7 mouse cellular contexts compared by ENCODE assay signal in the genomic region with DNA sequence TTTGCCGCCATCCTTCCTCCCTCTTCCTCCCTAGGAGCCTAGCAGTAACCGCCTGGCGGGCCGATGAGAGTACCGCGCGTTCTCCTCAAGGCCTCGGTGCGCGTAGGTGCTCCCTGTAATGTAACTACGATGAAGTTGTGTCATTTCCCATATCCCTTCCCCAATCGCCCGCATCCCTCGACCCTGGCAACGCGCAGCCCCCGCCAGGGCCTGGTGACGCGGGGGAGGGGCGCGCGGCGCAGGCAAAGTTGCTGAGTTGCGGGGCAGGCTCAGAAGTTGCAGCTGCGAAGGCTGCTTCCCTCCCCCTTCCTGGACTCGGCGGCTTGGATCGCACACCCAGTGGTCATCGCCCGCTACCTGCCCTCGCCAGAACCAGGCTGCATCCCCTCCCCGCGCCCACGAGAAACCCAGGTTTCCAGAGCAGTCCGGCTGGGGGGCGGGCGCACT. TPM values are rescaled to one million over a fixed set of nuclear protein-coding genes. Genes with fewer than 3 reads are reported as not detected.
DNase-seq lines count a peak whose midpoint lies in the region; ATAC-seq and TF ChIP-seq lines count a peak whose summit lies in the region.

A gene (plus strand): TSS at position 254 of the 447 bp plus-strand sequence.

- no peaks in the 10 kb centered on the region; the same call in 1 of the 2 replicates for H3K27me3 ChIP-seq in limb, embryonic 14.5 days (ENCODE audit: control insufficient read depth, insufficient read depth, low read length)
- peaks cover 29% of the 10 kb centered on the region; the same call in 1 of the 2 replicates for H3K27me3 ChIP-seq in midbrain, embryonic 14.5 days (ENCODE audit: control insufficient read depth, insufficient read depth, low read length)
- H3K27me3 ChIP-seq in stomach, embryonic 14.5 days (ENCODE audit: control insufficient read depth, insufficient read depth, low read length) = 0 out of 2 replicates have a peak, but pooled peaks cover 4% of the 10 kb centered on the region

- TF ChIP-seq POLR2A in embryonic fibroblast, embryonic 13.5 days (IDR thresholded peaks at IDR 0.05; ENCODE audit: low read depth, low read length) = peak; percentile 46
- TF ChIP-seq POLR2A in limb, embryonic 14.5 days (IDR thresholded peaks at IDR 0.05; ENCODE audit: borderline replicate concordance, extremely low read depth, insufficient read depth, insufficient read length) = no peak

- no peak for TF ChIP-seq CTCF in embryonic fibroblast, embryonic 13.5 days (IDR thresholded peaks at IDR 0.05; ENCODE audit: borderline replicate concordance, insufficient read depth, low read length)

- peak; percentile 66 for ATAC-seq in limb, embryonic 14.5 days (ENCODE audit: low FRiP score, low read depth)
- peak; percentile 51; the same call in 1 of the 2 replicates for ATAC-seq in midbrain, embryonic 14.5 days (ENCODE audit: low FRiP score, low TSS enrichment)
- peak; percentile 64 for ATAC-seq in stomach, embryonic 14.5 days (ENCODE audit: insufficient number of reproducible peaks, insufficient read depth, low FRiP score, low read depth)

- H3K36me3 ChIP-seq in limb, embryonic 14.5 days (ENCODE audit: control insufficient read depth, insufficient read depth, low read length) = no peaks in the 10 kb centered on the region
- H3K36me3 ChIP-seq in midbrain, embryonic 14.5 days (ENCODE audit: control insufficient read depth, insufficient read depth, low read length) = no peaks in the 10 kb centered on the region
- H3K36me3 ChIP-seq in stomach, embryonic 14.5 days (ENCODE audit: control insufficient read depth, insufficient read depth, low read length) = no peaks in the 10 kb centered on the region

- peak within 1 kb of the TSS; percentile 100 for H3K4me2 ChIP-seq in limb, embryonic 14.5 days (replicated peaks; ENCODE audit: low read depth, low read length, severe bottlenecking)
- peak within 1 kb of the TSS; percentile 100 for H3K4me2 ChIP-seq in midbrain, embryonic 14.5 days (ENCODE audit: low read length)
- peak within 1 kb of the TSS; percentile 100 for H3K4me2 ChIP-seq in stomach, embryonic 14.5 days (replicated peaks; ENCODE audit: low read depth, low read length)

- under 1% methylated on average over 31 of the region's 37 CpGs for WGBS in limb, embryonic 14.5 days
- under 1% methylated on average over 35 of the region's 37 CpGs for WGBS in midbrain, embryonic 14.5 days
- WGBS in stomach, embryonic 14.5 days = under 1% methylated on average over 37 of the region's 37 CpGs

- H3K4me1 ChIP-seq in embryonic fibroblast, embryonic 13.5 days (ENCODE audit: control insufficient read depth, insufficient read depth, low read length) = peaks cover 12% of the 10 kb centered on the region
- peaks cover 9% of the 10 kb centered on the region; the same call in 1 of the 2 replicates for H3K4me1 ChIP-seq in limb, embryonic 14.5 days (ENCODE audit: control insufficient read depth, insufficient read depth, low read length)
- peaks cover 15% of the 10 kb centered on the region; the same call in 1 of the 2 replicates for H3K4me1 ChIP-seq in midbrain, embryonic 14.5 days (ENCODE audit: control insufficient read depth, insufficient read depth, low read length)
- peaks cover 12% of the 10 kb centered on the region for H3K4me1 ChIP-seq in stomach, embryonic 14.5 days (ENCODE audit: control insufficient read depth, insufficient read depth, low read length)

- peak within 1 kb of the TSS; percentile 72 for H3K9ac ChIP-seq in limb, embryonic 14.5 days (ENCODE audit: low read depth, low read length, severe bottlenecking)
- peak within 1 kb of the TSS; percentile 48 for H3K9ac ChIP-seq in midbrain, embryonic 14.5 days (replicated peaks; ENCODE audit: low read length)
- peak within 1 kb of the TSS; percentile 55 for H3K9ac ChIP-seq in stomach, embryonic 14.5 days (replicated peaks; ENCODE audit: low read depth, low read length)

- H3K27ac ChIP-seq in embryonic fibroblast, embryonic 13.5 days (ENCODE audit: insufficient read depth, low read length) = peak within 1 kb of the TSS; percentile 53
- H3K27ac ChIP-seq in limb, embryonic 14.5 days (replicated peaks; ENCODE audit: low read depth, low read length) = peak within 1 kb of the TSS; percentile 33; the same call in 1 of the 2 replicates
- no peak within 1 kb of the TSS for H3K27ac ChIP-seq in midbrain, embryonic 14.5 days (replicated peaks; ENCODE audit: low read depth, low read length)
- peak within 1 kb of the TSS; percentile 15; the same call in 1 of the 2 replicates for H3K27ac ChIP-seq in stomach, embryonic 14.5 days (ENCODE audit: low read length)

- peak within 1 kb of the TSS; percentile 43 for H3K4me3 ChIP-seq in embryonic fibroblast, embryonic 13.5 days (ENCODE audit: insufficient read depth, low read length)
- H3K4me3 ChIP-seq in limb, embryonic 14.5 days (replicated peaks; ENCODE audit: low read length) = peak within 1 kb of the TSS; percentile 63
- peak within 1 kb of the TSS; percentile 55 for H3K4me3 ChIP-seq in midbrain, embryonic 14.5 days (replicated peaks; ENCODE audit: low read depth, low read length)
- peak within 1 kb of the TSS; percentile 60 for H3K4me3 ChIP-seq in stomach, embryonic 14.5 days (ENCODE audit: low read depth, low read length)

- peak; percentile 47 for DNase-seq in adrenal gland, postnatal 25 days
- DNase-seq in heart, adult 8-10 months (ENCODE audit: low spot score) = peak; percentile 33
- DNase-seq in kidney, adult 9 months = peak; percentile 38
- peak; percentile 22 for DNase-seq in limb, embryonic 14.5 days (ENCODE audit: low spot score)
- peak; percentile 68 for DNase-seq in midbrain, embryonic 14.5 days

- H3K9me3 ChIP-seq in limb, embryonic 14.5 days (ENCODE audit: control insufficient read depth, low read length) = no peaks in the 10 kb centered on the region
- H3K9me3 ChIP-seq in midbrain, embryonic 14.5 days (ENCODE audit: control insufficient read depth, low read length) = no peaks in the 10 kb centered on the region
- no peaks in the 10 kb centered on the region for H3K9me3 ChIP-seq in stomach, embryonic 14.5 days (ENCODE audit: control insufficient read depth, low read depth, low read length)

RNA-seq across cellular contexts. Expression of the gene that starts here (rescaled TPM):
- total RNA-seq in adrenal gland, postnatal 25 days (2021) = 78.2 and 87.2 TPM in 2 replicates
- 14.1 and 15.5 TPM in 2 replicates for polyA plus RNA-seq in embryonic fibroblast, embryonic 13.5 days (2011; ENCODE audit: insufficient read length, low read depth, missing spikeins)
- total RNA-seq in heart, adult 8-10 months (2022) = 10 to 100 TPM; 44.5 to 54.0 (median 52.6) TPM
- 21.4 and 22.4 TPM in 2 replicates for polyA plus RNA-seq in limb, embryonic 14.5 days (2012; rRNA removed)
- polyA plus RNA-seq in limb, embryonic 14.5 days (2014; fragmentation: Nextera tagmentation; extraction: Ambion mirVana) = 19.0 and 22.8 TPM in 2 replicates
- polyA plus RNA-seq in midbrain, embryonic 14.5 days (2014; fragmentation: Nextera tagmentation; extraction: Ambion mirVana) = 1.8 and 3.9 TPM in 2 replicates
- polyA plus RNA-seq in stomach, embryonic 14.5 days (2014; fragmentation: Nextera tagmentation; extraction: Ambion mirVana) = 21.2 and 22.4 TPM in 2 replicates
